Mouse (Mus musculus) embryonic fibroblast, embryonic 13.5 days (primary cell): ENCODE measurements around the gene Pola2.

Experiments
- CTCF ChIP-seq: IDR thresholded peaks from 2 replicates; pipeline ENCODE4 v1.5.1; 2011; ENCODE audit warnings: mild to moderate bottlenecking, control low read depth, low read length, moderate library complexity, borderline replicate concordance; ENCODE audit not compliant: insufficient read depth
- POLR2A ChIP-seq: IDR thresholded peaks from 2 replicates; pipeline ENCODE4 v1.6.1; 2011; ENCODE audit warnings: low read depth, mild to moderate bottlenecking, control low read depth, low read length, moderate library complexity

GRCm38 (mm10) chr19:5942581-5942980 is 21.4 kb downstream of the Pola2 start:
- no peak for TF ChIP-seq CTCF
- TF ChIP-seq POLR2A = no peak
